Mouse (Mus musculus): ENCODE results near the gene Shroom3.

Shroom3 gene

GRCm38 (mm10) chr5:92959708-92960107 lies 276.5 kb downstream of the Shroom3 start:
- DNase-seq (ENCODE audit: extremely low spot score, low read depth, low spot score), result no peak

- no peak for DNase-seq (ENCODE audit: extremely low spot score, low read depth, low spot score)
Measured at GRCm38 (mm10) chr5:92961353-92961752, 278.1 kb downstream of the Shroom3 start.

GRCm38 (mm10) chr5:92961770-92962231 lies 278.6 kb downstream of the Shroom3 start:
- DNase-seq (ENCODE audit: extremely low spot score, low read depth, low spot score), result no peak

DNA sequence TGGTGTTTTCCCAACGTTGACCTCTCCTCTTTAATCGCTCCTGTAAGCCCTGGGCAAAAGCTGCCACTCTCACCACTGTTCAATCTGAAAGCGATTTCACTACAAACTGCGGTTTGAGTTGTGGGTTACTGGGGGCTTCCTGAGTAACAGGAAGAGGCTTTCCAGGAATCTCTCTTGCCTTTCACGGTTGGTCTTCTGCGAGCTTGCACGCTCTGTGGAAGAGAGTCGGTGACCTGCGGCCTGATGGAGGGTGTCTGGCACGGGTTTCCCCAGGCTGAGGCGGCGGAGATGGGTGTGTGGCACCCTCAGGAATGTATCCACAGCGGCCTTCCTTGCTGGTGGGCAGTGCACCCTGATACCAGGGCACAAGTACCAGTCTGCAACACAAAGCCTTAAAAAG lies 281.5 kb downstream of the Shroom3 start:
- DNase-seq (ENCODE audit: extremely low spot score, low read depth, low spot score), result no peak

DNA sequence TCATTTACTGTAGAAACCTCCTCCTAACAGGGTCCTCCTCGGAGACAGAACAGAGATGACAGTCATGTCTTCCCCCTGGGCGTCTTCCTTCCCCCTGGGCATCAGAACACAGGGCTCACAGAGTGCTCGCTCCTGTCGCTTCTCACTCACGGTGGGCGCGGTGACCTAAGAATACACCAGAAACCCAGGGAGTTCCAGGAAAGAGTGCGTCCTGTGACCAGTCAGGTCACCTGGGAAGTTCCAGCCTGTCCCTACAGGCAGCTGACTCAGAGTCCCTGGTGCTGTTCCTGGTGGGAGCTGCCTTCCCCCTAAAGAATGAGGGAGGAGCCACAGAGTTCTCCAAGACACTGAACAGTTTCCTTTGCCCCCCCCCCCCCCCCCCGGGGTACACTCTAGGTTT lies 283.9 kb downstream of the Shroom3 start:
- DNase-seq (ENCODE audit: extremely low spot score, low read depth, low spot score), result no peak

GRCm38 (mm10) chr5:92967906-92968305 lies 284.7 kb downstream of the Shroom3 start:
- DNase-seq (ENCODE audit: extremely low spot score, low read depth, low spot score), result no peak

DNA sequence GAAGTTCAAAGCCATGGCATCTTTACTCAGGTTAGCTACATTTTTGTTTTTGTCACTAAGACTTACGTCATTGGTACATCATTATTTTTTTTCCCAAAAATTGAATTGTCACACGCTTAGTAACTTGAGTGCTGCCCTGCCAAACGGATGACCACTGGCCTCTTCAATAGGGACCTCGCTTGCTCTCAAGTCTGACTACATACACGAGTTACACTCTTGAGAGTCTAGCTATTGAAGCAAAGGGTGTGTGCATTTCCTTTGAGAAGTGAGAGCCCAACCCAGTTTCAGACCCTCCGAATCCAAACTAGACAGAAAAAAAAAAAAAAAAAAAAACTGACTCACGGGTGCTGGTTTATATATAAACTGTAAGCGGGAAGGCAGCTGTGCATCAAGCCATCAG lies 286.2 kb downstream of the Shroom3 start:
- DNase-seq (ENCODE audit: extremely low spot score, low read depth, low spot score), result no peak

DNA sequence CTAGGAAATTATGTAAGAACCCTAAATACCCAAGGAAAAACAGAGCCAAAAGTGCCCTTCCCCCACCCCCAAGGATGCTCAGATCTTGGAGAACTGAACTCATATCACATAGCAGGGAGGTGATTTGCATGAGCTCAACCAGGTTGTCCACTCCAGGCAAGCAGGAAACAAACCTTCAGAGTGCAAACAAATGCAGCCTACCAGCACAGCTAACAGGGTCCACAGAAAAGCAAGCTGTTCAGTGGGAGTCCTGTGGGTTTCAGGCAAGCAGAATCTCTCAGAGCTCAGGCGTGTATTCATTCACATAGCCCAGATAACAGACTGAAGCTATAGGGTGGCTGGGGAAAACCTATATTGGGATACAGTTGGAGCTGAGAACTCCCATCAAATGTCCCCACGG lies 286.7 kb downstream of the Shroom3 start:
- DNase-seq (ENCODE audit: extremely low spot score, low read depth, low spot score), result no peak

DNA sequence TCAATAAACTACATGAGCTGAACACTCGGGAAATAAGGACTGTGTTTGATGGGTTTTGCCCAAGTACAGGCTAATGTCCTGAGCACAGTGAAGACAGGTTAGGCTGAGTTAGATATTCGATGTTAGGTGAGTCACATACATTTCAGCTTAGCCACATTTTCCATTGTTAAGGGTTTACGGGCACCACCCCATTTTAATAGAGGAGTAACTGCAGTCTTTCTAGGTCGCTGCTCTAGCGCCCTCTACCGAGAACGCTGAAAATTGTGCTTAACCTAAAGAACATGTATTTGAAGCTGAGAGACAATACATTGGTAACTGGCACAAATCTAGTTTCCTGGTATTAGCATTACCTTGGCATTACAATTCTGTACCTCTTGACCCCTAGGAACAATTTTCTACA lies 287.2 kb downstream of the Shroom3 start:
- no peak for DNase-seq (ENCODE audit: extremely low spot score, low read depth, low spot score)

DNA sequence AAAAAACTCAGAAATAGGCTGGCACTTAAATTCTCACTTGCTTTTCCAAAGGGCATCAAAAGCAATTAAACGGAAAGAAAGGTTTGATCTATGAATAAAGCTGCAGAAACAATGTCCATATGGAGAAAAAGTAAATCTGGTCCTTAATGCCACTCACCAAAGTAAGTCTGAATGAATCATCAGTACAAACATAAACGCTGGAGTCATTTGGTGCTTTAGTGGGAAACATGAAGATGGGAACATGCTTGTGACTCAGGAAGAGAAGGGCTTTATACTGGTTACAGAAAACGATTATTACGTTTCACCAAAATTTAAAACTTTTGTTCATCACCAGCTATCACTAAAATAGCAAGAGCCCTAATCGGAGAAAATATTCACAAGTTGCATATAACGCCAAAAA lies 297.2 kb downstream of the Shroom3 start:
- DNase-seq (ENCODE audit: extremely low spot score, low read depth, low spot score), result no peak

DNA sequence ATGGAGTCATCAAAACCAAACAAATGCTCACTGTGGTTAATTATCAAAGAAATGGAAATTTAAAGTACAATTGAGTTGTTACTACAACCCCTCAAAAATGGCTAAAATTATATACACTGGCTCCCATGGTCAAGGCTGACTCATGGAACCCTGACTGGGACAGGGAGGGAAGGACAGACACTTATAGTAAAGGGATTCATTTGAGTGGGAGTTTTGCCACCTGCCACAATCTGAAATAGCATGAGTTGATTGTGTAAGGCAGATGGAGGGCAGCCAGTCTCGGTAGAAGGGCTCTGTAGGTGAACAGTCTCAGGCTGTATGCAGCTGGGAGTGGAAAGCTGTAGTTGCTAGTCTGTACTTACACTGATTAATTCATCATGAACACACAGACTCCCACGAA lies 297.6 kb downstream of the Shroom3 start:
- DNase-seq (ENCODE audit: extremely low spot score, low read depth, low spot score), result no peak

DNA sequence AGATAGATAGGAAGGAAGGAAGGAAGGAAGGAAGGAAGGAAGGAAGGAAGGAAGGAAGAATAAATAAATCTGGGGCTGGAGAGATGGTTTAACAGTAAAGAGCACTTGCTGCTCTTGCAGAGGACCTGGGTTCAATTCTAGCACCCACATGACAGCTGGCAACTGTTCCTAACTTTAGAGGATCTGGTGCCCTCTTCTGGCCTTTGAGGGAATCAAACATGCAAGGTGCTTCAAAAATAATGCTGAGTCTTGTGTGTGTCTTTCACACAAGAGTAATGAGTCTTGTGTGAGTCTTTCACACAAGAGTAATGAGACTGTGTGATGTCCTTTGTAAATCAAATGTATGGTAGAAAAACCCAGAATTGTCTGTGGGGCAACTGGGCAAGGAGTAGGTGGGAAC lies 299.4 kb downstream of the Shroom3 start:
- no peak for DNase-seq (ENCODE audit: extremely low spot score, low read depth, low spot score)

- no peak for DNase-seq (ENCODE audit: extremely low spot score, low read depth, low spot score)
Measured at GRCm38 (mm10) chr5:92983942-92984341, 300.7 kb downstream of the Shroom3 start.

DNA sequence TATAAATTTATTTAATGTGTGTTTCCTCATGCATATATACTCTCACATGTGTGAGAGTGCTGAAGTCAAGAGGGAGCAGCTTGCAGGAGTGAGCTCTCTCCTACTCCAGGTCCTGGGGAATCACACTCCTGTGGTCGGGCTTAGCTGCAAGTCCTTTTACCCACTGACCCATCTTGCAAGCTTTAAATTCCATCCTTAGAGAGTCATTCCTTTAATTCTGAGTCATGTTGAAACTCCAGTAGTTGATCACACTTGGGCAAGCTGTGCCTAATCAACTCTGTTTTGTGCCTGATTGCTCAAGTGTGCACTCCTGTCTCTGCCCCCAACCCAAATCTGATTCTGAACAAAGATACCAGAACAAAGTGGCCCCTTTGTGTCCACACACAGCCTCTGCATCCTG lies 301.5 kb downstream of the Shroom3 start:
- no peak for DNase-seq (ENCODE audit: extremely low spot score, low read depth, low spot score)

GRCm38 (mm10) chr5:92985391-92985790 lies 302.2 kb downstream of the Shroom3 start:
- no peak for DNase-seq (ENCODE audit: extremely low spot score, low read depth, low spot score)

- DNase-seq (ENCODE audit: extremely low spot score, low read depth, low spot score), result no peak
Measured at GRCm38 (mm10) chr5:92986651-92987610, 303.7 kb downstream of the Shroom3 start.

DNA sequence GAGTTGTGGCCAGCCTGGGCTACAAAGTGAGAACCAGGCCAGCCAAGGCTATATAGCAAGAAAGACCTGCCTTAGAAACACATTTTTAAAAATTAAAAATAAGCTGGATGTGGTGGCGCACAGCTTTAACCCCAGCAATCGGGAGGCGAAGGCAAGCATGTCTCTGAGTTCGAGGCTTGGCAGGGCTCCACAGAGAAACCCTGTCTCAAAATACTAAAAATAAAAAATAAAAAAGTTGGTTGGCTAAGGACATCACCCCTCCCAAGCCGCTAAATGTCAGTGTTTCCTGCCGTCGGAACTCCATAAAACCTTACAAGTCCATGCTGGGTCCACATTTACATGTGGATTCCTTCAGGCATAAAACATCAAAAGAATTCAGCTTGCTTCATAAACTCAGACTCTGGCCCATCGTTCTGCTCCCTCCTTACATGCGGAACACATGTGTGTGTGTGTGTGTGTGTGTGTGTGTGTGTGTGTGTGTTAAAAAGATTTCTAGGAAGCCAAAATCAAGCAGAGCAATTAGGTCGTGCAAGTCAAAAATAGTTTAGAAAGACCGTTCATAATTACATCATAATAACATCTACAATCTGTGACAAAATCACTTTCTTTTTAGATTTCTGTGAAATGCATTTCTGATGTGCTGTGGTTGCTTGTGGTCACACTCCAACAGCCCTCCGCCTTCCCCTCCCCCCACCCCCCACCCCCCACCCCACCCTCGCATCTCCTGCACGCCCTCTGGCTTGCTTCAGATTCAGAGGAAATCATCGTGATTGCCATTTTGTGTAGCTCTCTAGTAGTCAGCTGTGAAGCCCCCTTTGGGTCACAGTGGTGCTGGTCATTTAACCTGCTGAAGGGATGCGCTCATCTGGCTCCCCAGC lies 304.9 kb downstream of the Shroom3 start:
- no peak for DNase-seq (ENCODE audit: extremely low spot score, low read depth, low spot score)

DNA sequence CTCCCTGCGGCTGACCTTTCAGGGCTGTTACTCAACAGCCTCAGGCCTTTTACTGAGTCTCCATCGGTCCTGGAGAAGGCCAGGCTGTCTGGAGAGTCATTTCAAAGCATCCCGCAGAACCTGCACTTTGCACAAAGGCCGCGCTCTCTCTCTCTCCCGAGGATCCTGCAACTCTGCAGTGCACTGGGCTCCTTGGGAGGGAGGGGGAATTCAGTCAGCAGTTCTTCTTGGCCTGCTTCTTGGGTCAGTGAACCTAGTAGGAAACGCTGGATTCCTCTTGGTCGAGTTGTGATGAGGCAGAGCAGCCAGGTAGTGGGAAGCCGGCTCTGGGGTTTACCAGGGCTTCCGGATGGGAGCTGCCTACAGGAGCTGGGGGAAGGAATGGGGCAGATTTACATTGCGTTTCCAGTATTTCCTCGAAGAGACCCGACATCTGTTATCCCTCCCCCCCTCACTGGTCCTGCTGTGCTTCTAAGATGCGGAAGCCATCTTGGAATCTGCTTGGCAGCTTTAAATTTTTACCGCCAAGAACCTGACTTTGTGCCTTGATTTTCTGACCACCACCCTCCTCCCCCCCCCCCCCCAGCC lies 305.6 kb downstream of the Shroom3 start:
- no peak for DNase-seq (ENCODE audit: extremely low spot score, low read depth, low spot score)

- DNase-seq (ENCODE audit: extremely low spot score, low read depth, low spot score), result no peak
Measured at GRCm38 (mm10) chr5:92992106-92992505, 308.9 kb downstream of the Shroom3 start.

- DNase-seq (ENCODE audit: extremely low spot score, low read depth, low spot score), result no peak
Measured at GRCm38 (mm10) chr5:92994309-92994708, 311.1 kb downstream of the Shroom3 start.

DNA sequence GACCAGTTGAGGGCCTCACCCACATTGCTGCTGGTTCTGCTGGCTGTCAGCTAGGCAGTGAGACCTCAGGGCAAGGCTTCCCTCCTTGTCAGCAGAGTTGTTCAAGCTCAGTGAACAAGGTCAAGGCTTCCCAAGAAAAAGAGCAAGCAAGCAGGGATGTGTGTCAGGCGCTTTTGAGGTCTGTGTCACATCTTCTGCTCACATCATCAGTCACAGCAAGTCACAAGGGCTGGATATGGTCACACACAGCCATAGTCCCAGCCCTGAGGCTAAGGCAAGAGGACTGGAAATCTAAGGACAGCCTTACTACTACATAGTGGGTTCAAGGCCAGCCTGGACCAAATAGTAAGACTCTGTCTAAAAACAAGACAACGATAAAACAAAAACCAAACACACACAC lies 311.6 kb downstream of the Shroom3 start:
- no peak for DNase-seq (ENCODE audit: extremely low spot score, low read depth, low spot score)

Data from hindlimb bud, embryonic 11.5 days (tissue).